Mouse (Mus musculus) cerebellum, postnatal 4 days (tissue): ENCODE results near the gene Zfp968.
"Not testable (repeated sequence)": the region's sequence is repeated elsewhere in the genome, so short reads cannot be mapped to it uniquely, and the experiment has no call there.

Experiments used
- DNase-seq, 2 experiments: peaks; one replicate each; pipeline ENCODE4 v3.0.0; 2022; ENCODE audit warnings: low spot score in 2 of 2, mixed read lengths in 1 of 2

Gene Zfp968

GRCm38 (mm10) chr2:175372136-175372535 is at the start of gene Zfp968:
Zfp968 (plus strand) TSS chr2:175372436.
- not testable (repeated sequence) for DNase-seq

GRCm38 (mm10) chr2:175338097-175338496 is 34.1 kb upstream of the Zfp968 start, which contains the start of gene Gm4631:
Gm4631 (minus strand) TSS chr2:175338197.
- DNase-seq = not testable (repeated sequence)
